Mouse (Mus musculus) embryonic stem cell, embryonic (primary cell): ENCODE results near the gene Mrps27.
"Not testable (repeated sequence)": the region's sequence is repeated elsewhere in the genome, so short reads cannot be mapped to it uniquely, and the experiment has no call there.

Experiments
- CTCF ChIA-PET, 4 experiments: fragments of 300-600 bp in 2 of 4; fragments of 350-600 bp in 2 of 4; sonication (Branson Sonifier 250); formaldehyde crosslinking; loops; one replicate each; lab custom pipeline; 2022; ENCODE audit warnings: inconsistent platforms in 2 of 4; lab: Charles Lee
- POLR2A ChIA-PET, 4 experiments: fragments of 300-600 bp in 2 of 4; fragments of 350-600 bp in 2 of 4; sonication (Branson Sonifier 250); formaldehyde crosslinking; loops; one replicate each; lab custom pipeline; 2022; ENCODE audit warnings: antibody characterized with exemption in 4 of 4, inconsistent platforms in 1 of 4; lab: Charles Lee

Gene Mrps27

GRCm38 (mm10) chr13:99344599-99345575 lies at the start of gene Mrps27, which contains the start of gene Ptcd2:
Gene Mrps27 (plus strand): TSS chr13:99344786.
Gene Ptcd2 (minus strand): TSS chr13:99344705.
- ChIA-PET CTCF (interaction anchor here in 2 of 4 experiments (1.1 to 1.6 kb wide), 3 partner anchors 8 to 98 kb away, joined by 3 read pairs; no protein-coding TSS in a partner anchor), POLR2A (interaction anchor here in 2 of 4 experiments (1.0 to 2.3 kb wide), 8 partner anchors 8 to 40 kb away, joined by 3 to 15 read pairs (median 3); no protein-coding TSS in a partner anchor)

- ChIA-PET CTCF (no interaction called here), POLR2A (interaction anchor here in 1 of 4 experiments (1.1 kb wide), 1 partner anchor 20 kb away, joined by 3 read pairs; no protein-coding TSS in a partner anchor)
Observed at GRCm38 (mm10) chr13:99299921-99300320, 44.7 kb upstream of the Mrps27 start.

- ChIA-PET POLR2A (interaction anchor here in 1 of 4 experiments (1.5 kb wide), 1 partner anchor 18 kb away, joined by 4 read pairs; no protein-coding TSS in a partner anchor), CTCF (interaction anchor here in 1 of 4 experiments (1.3 kb wide), 1 partner anchor 74 kb away, joined by 3 read pairs; no protein-coding TSS in a partner anchor)
Observed at GRCm38 (mm10) chr13:99303846-99304245, 40.7 kb upstream of the Mrps27 start.

- CTCF ChIA-PET, result interaction anchor here in 1 of 4 experiments (1.3 kb wide), 1 partner anchor 74 kb away, joined by 3 read pairs; no protein-coding TSS in a partner anchor
Observed at GRCm38 (mm10) chr13:99304365-99304764, 40.2 kb upstream of the Mrps27 start.

GRCm38 (mm10) chr13:99305186-99305585 lies 39.4 kb upstream of the Mrps27 start:
- POLR2A ChIA-PET, result interaction anchor here in 1 of 4 experiments (1.0 kb wide), 1 partner anchor 39 kb away, joined by 3 read pairs; the partner anchor contains the start of genes Mrps27 and Ptcd2
- CTCF ChIA-PET, result interaction anchor here in 1 of 4 experiments (1.3 kb wide), 1 partner anchor 73 kb away, joined by 3 read pairs; no protein-coding TSS in a partner anchor

More at GRCm38 (mm10) chr13:99304365-99304764, 40.2 kb upstream of the Mrps27 start:
- POLR2A ChIA-PET, result interaction anchor here in 1 of 4 experiments (0.5 to 1.0 kb wide), 2 partner anchors 29 to 40 kb away, joined by 3 read pairs; partner anchors contain the start of genes Mrps27 and Ptcd2

GRCm38 (mm10) chr13:99306164-99306563 lies 38.4 kb upstream of the Mrps27 start:
- POLR2A ChIA-PET, result no interaction called here
- CTCF ChIA-PET, result no interaction called here

- ChIA-PET POLR2A (interaction anchor here in 1 of 4 experiments (0.7 kb wide), 1 partner anchor 123 kb away, joined by 3 read pairs; the partner anchor contains the start of gene Zfp366), CTCF (no interaction called here)
Observed at GRCm38 (mm10) chr13:99307930-99308359, 36.6 kb upstream of the Mrps27 start.

GRCm38 (mm10) chr13:99308393-99308792 lies 36.2 kb upstream of the Mrps27 start:
- ChIA-PET POLR2A (interaction anchor here in 1 of 4 experiments (0.7 kb wide), 1 partner anchor 124 kb away, joined by 3 read pairs; the partner anchor contains the start of gene Zfp366), CTCF (no interaction called here)

- CTCF ChIA-PET, result no interaction called here
- POLR2A ChIA-PET, result no interaction called here
Observed at GRCm38 (mm10) chr13:99314098-99314497, 30.5 kb upstream of the Mrps27 start.

- CTCF ChIA-PET, result no interaction called here
- POLR2A ChIA-PET, result no interaction called here
Observed at GRCm38 (mm10) chr13:99314657-99315181, 29.9 kb upstream of the Mrps27 start.

- ChIA-PET CTCF (no interaction called here), POLR2A (interaction anchor here in 2 of 4 experiments (0.7 to 0.8 kb wide), 2 partner anchors 8 to 13 kb away, joined by 3 read pairs; no protein-coding TSS in a partner anchor)
Observed at GRCm38 (mm10) chr13:99316366-99316765, 28.2 kb upstream of the Mrps27 start.

GRCm38 (mm10) chr13:99317058-99317457 lies 27.5 kb upstream of the Mrps27 start:
- ChIA-PET CTCF (no interaction called here), POLR2A (no interaction called here)

GRCm38 (mm10) chr13:99320453-99320852 lies 24.1 kb upstream of the Mrps27 start:
- CTCF ChIA-PET, result interaction anchor here in 1 of 4 experiments (1.4 kb wide), 1 partner anchor 55 kb away, joined by 4 read pairs; no protein-coding TSS in a partner anchor
- POLR2A ChIA-PET, result interaction anchor here in 2 of 4 experiments (0.7 to 1.7 kb wide), 5 partner anchors 17 to 64 kb away, joined by 3 to 4 read pairs (median 3); no protein-coding TSS in a partner anchor

- CTCF ChIA-PET, result not testable (repeated sequence)
- POLR2A ChIA-PET, result interaction anchor here in 2 of 4 experiments (0.5 to 1.2 kb wide), 2 partner anchors 13 to 746 kb away, joined by 3 to 6 read pairs; no protein-coding TSS in a partner anchor
Observed at GRCm38 (mm10) chr13:99322915-99323314, 21.7 kb upstream of the Mrps27 start.

- POLR2A ChIA-PET, result interaction anchor here in 3 of 4 experiments (0.6 to 1.4 kb wide), 6 partner anchors 8 to 410 kb away, joined by 3 to 7 read pairs (median 3); no protein-coding TSS in a partner anchor
Observed at GRCm38 (mm10) chr13:99323632-99324336, 20.8 kb upstream of the Mrps27 start.

GRCm38 (mm10) chr13:99324337-99324685 lies 20.3 kb upstream of the Mrps27 start:
- ChIA-PET CTCF (interaction anchor here in 2 of 4 experiments (0.6 to 1.1 kb wide), 3 partner anchors 29 to 190 kb away, joined by 3 to 4 read pairs (median 3); no protein-coding TSS in a partner anchor), POLR2A (interaction anchor here in 2 of 4 experiments (0.6 to 1.4 kb wide), 7 partner anchors 8 to 464 kb away, joined by 3 to 5 read pairs (median 3); no protein-coding TSS in a partner anchor)

More at GRCm38 (mm10) chr13:99323632-99324336, 20.8 kb upstream of the Mrps27 start:
- CTCF ChIA-PET, result interaction anchor here in 2 of 4 experiments (0.6 to 1.1 kb wide), 3 partner anchors 29 to 191 kb away, joined by 3 to 4 read pairs (median 3); no protein-coding TSS in a partner anchor

- ChIA-PET CTCF (interaction anchor here in 1 of 4 experiments (0.7 kb wide), 1 partner anchor 28 kb away, joined by 3 read pairs; no protein-coding TSS in a partner anchor), POLR2A (interaction anchor here in 2 of 4 experiments (0.5 to 1.8 kb wide), 5 partner anchors 12 to 113 kb away, joined by 3 to 5 read pairs (median 3); no protein-coding TSS in a partner anchor)
Observed at GRCm38 (mm10) chr13:99331255-99331654, 13.3 kb upstream of the Mrps27 start.
